Mouse (Mus musculus): Measurements from ENCODE around the gene Atp1a2.
"Not testable (repeated sequence)": the region's sequence is repeated elsewhere in the genome, so short reads cannot be mapped to it uniquely, and the experiment has no call there.

The Atp1a2 gene

DNA sequence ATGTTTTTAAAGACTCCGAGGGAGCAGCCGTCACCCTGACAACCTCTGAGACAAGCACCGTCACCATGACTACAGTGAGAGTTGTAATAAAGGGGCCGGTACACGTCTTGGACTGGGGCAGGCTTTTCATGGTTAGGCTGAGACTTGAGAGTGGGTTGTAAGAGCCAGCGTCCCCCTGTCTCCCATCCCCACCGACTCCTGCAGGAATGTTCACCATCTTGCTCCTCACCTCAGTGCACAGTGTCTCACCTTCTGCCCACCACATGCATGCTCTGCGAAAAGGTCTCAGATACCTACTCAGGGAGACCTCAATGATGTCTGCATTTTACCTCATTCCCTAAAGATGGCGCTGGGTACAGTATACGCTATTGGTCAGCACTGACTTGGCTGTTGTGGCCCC is 26.1 kb downstream of the Atp1a2 start:
- in situ Hi-C loops (cut with MboI): no loop called here

DNA sequence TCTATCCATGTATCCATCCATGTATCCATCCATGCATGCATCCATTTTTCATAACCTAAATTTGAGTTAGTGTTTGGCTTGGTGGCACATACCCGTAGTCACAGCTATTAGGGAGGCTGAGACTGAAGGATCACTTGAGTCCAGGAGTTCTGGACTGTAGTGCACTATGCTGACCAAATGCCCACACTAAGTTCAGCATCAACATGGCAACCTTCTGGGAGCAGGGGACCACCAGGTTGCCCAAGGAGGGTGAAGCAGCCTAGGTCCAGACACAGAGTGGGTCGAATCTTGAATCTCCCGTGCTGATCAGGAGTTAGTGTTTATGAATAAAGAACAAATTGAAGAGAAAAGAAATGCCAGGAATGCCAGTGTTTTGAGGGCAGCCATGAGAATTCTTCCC is 26.7 kb downstream of the Atp1a2 start:
- in situ Hi-C loops (cut with MboI): no loop called here

DNA sequence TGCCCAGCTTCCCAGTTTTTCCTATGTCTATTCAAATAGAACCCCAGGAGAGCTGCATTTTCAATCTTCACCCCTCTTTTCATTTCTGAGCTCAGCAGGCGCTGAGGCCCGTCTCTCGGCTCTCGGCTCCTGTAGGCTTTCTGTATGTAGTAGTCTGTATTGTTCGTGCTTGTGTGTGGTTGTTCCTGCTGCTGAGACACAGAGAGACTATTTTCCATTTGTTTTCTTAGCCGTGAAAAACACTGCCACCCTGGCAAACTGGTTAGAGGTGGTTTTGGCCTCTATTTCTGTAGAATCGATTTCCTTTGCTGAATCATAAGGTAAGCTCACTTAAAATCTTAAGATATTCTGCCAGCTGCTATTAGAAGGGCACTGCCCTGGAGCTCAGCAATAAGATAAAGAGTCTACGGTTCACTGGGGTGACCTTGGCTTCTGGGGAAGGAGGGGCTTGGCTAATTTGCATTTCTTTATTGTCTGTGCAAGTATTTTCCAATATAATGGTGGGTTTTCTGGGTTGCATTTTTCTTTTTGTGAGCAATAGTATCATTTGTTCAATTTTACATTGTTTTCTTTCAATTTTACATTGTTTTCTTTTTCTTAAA is 36.3 kb downstream of the Atp1a2 start, which contains the start of gene Igsf8:
TSS of gene Igsf8 (plus strand) at position 165 of the 602 bp plus-strand sequence.
- in situ Hi-C loops (cut with MboI): no loop called here

DNA sequence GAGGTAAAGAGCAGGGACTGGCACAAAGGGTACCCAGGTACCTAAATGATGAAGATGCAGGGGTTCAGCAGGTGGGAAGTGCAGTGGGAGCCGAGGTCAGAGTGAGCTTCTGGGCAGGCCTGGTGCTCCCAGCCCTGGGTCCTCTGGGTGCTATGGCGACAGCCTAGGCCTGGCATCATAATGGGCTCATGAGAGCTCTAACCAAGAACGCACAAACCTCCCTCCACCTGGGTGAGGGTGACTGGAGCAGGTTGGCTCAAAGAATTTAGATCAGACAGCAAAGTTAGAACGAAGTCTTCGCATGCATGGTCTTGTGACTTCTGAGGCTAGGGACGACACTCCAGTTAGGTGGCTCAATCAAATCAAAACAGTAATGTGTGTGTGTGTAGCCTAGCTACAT is 39.5 kb downstream of the Atp1a2 start, which contains the start of gene Atp1a4:
TSS of gene Atp1a4 (minus strand) at position 101 of the 400 bp plus-strand sequence.
- in situ Hi-C loops (cut with MboI): no loop called here

DNA sequence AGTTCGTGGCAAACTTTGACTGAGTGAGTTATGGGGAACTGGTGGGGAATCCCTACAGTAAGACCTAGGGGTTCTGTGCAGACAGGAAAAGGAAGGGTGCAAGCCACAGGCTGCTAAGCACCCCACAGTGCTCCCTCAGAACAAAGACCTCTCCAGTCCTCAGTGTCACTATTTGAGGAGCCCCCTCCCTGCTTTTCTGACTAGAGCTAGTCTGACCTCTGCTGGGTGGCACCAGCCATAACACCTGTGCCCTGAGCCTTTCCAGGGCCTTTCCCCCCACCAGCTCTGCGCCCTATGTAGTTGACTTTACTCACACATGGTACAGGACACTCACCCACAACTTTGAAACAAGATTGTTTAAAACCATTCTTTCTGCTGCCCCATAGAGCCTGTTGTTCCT is 50.2 kb downstream of the Atp1a2 start:
- in situ Hi-C loops (cut with MboI): no loop called here

DNA sequence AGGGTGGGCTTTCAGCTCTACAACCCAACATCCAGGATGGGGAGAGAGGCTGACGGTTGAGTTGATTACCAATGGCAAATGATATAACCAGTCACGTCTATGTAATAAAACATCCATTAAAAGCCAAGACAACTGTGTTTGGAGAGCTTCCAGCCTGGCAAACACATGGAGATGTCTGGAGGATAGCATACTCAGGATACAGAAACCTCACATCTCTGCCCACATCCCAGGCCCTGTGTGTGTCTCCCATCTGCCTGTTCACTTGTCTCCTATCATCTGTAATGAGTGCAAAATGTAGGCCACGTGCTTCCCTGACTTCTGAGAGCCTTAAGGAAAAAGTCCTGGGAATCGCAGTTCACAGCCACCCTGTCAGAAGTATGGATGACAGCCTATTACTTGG is 50.6 kb downstream of the Atp1a2 start:
- in situ Hi-C loops (cut with MboI): no loop called here

DNA sequence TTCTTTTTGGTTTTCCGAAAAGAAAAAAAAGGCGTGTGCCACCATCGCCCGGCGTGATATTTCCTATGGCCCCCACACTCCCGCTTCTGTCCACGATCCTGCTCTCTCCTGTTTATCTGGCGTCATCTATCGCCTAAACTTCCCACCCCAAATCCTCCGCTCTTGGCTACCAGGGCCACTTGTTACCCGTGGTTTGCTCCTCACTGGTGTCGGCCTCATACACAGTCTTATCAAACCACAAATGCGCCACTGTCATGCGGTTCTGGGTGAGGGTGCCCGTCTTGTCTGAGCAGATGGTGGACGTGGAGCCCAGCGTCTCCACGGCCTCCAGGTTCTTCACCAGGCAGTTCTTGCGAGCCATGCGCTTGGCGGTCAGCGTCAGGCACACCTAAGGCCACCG is 53.2 kb downstream of the Atp1a2 start:
- in situ Hi-C loops (cut with MboI): not testable (repeated sequence)

DNA sequence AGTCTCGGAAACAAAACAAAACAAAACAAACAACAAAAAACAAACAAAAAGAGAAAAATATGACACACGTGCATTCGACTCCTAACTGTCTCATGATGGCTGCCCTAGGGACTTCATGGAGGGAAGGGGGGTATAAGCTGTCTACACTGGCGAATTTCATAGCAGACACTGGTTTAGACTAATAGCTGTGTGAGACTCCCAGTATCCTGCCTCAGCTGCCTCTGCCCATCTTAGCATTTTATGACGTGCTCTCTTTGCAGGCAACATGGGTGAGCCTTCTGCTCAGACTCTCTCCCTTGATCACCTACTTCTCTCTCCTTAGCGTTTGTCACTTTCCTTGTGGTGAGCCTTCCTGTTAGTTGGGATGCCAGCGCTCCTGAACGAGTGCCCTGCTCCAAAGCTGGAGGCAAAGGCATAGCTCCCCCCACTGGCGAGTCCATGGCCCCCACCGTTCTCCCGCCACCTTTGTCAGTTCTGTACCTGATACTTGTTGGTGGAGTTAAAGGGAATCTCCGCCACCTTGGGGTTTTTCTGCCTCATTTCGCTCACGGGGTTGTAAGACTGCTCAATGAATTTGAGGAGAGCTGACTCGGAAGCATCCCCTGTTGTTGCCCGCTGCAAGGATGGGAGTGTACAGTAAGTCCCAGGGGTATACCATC is 54.2 kb downstream of the Atp1a2 start:
- in situ Hi-C loops (cut with MboI): no loop called here

DNA sequence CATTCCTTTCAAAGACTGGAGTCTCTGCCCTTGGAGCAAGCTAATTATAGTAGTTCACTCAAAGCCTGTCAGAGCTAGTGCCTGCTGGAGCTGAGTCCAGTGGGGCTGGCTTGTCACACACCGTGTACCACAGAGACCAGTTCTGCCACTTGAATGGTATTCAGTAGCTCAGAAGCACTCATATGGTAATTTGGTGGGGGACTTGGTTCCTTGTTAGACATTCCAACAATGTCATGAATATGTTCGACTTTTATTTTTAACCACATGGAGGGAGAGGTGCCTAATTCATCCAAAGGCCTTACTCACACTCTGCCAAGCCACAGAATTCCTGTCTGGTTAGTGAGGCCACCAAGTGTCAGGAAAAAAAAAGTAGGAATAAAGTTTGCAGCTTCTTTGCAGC is 55.5 kb downstream of the Atp1a2 start:
- in situ Hi-C loops (cut with MboI): no loop called here

DNA sequence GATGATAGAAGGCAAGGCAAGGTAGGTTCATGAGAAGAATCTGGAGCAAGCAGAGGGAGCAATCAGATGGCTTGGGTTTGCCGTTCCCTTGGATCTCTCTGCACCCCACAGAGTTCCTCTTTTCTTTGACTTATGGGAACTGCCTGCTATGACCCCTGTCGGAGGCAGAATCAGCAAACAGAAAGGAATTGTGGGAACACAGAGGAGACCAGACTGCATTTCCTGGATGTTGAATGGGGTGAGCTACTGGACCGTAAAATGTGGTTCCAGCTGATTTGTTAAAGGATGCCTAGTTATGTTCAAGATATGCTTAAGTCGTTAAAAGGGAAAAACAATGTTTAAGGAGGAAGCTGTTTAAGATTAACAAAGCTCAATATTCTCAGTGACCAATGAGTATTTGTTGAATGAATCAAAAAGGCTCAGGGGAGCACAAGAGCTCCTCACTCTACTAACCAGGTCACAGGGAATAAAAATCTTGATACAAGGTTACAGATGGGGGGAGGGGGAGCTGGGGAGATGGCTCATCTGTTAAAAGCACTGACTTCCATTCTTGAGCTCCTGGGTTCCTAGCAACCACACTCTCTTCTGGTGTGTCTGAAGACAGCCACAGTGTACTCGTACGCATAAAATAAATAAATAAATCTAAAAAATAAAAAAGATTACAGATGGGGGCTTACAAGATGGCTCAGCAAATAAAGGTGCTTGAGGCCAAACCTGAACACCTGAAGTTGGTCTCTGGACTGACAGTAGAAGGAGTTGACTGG is 56.7 kb downstream of the Atp1a2 start:
- in situ Hi-C loops (cut with MboI): no loop called here

DNA sequence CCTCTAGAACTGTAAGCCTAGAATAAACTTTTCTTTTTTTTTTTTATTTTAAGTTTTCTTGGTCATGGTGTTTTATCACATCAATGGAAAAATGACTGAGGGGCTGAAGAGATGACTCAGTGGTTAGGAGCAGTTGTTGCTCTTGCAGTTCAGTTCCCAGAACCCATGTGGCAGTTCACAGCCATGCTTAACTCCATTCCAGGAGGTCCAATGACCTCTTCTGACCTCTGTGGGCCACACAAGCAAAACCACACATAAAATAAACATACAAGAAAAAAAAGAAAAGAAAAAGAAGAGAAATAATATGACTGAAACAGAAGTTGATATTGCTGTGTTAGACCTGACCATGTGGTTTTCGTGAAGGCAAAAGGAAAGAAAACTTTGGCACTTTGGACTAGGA is 68.6 kb downstream of the Atp1a2 start:
- in situ Hi-C loops (cut with MboI): no loop called here

DNA sequence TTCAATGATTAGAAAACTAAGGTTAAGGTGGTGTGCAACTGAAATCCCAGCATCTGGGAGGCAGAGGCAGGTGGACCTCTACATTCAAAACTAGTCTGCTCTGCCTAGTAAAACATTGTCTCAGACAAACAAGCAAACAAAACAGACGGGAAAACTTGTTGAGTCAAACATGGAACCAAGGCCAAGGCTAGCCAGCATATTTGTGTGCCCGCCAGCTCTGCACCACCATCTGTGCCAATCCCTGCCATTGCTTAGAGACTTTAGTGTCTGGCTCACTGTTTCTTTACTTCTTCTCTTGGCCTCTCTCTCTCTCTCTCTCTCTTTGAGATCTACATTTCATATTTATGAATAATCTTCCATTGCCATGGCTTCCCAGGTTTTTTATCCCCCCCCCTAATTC is 69.7 kb downstream of the Atp1a2 start:
- in situ Hi-C loops (cut with MboI): no loop called here

Data from mature B cell (primary cell).